15 mouse cellular contexts compared by ENCODE assay signal in genomic region chr8:117022297-117022993, GRCm38 (mm10). TPM values are rescaled to one million over a fixed set of nuclear protein-coding genes. Genes with fewer than 3 reads are reported as not detected.
DNase-seq lines count a peak whose midpoint lies in the region; ATAC-seq and TF ChIP-seq lines count a peak whose summit lies in the region.
"Had no signal": no experiment of that assay in that cellular context is flagged by ENCODE, and none has a peak within 500 bp of the region (broad histone marks: within the 10 kb centered on the region; RNA-seq: fewer than 3 reads in every experiment).

No protein-coding gene starts in this region.

- 0 out of 2 replicates have a peak, but pooled peaks cover 3% of the 10 kb centered on the region for H3K4me1 ChIP-seq in heart, postnatal 0 days (ENCODE audit: control insufficient read depth, insufficient read depth)
- H3K4me1 ChIP-seq in MEL (ENCODE audit: control insufficient read depth in 1 of 2, insufficient read depth in 2 of 2, low read length in 2 of 2) = peaks cover 0 to 8% of the 10 kb centered on the region in 2 experiments; a peak in 2 of 4 replicates
- H3K4me1 ChIP-seq in hindbrain, embryonic 12.5 days = no peaks in the 10 kb centered on the region

- H3K9ac ChIP-seq in heart, postnatal 0 days (replicated peaks; ENCODE audit: low read depth, low read length) = no peak overlapping the region
- H3K9ac ChIP-seq in MEL (ENCODE audit: control insufficient read depth, low read depth, low read length, poor library complexity, severe bottlenecking) = no peak overlapping the region
- H3K9ac ChIP-seq in hindbrain, embryonic 12.5 days = no peak overlapping the region

- ATAC-seq in heart, postnatal 0 days (ENCODE audit: insufficient read depth, low read depth) = no peak
- no peak for ATAC-seq in hindbrain, embryonic 12.5 days (ENCODE audit: low FRiP score)

- H3K4me2 ChIP-seq in heart, postnatal 0 days (ENCODE audit: low read depth, low read length) = no peak overlapping the region
- H3K4me2 ChIP-seq in hindbrain, embryonic 12.5 days (replicated peaks) = no peak overlapping the region

- no peak overlapping the region for H3K27ac ChIP-seq in heart, postnatal 0 days (ENCODE audit: low read depth)
- H3K27ac ChIP-seq in layer of hippocampus, adult 2 months = no peak overlapping the region
- no peak overlapping the region for H3K27ac ChIP-seq in MEL (ENCODE audit: control insufficient read depth, low read depth, low read length)
- no peak overlapping the region for H3K27ac ChIP-seq in hindbrain, embryonic 12.5 days

- peak; percentile 27 for TF ChIP-seq RAD21 in MEL (IDR thresholded peaks at IDR 0.05; ENCODE audit: low read depth, low read length)

- WGBS in heart, postnatal 0 days = 59% methylated on average over 1 of the region's 1 CpGs
- 76% methylated on average over 1 of the region's 1 CpGs for WGBS in hindbrain, embryonic 12.5 days

- H3K36me3 ChIP-seq in heart, postnatal 0 days (replicated peaks; ENCODE audit: control insufficient read depth, insufficient read depth, low read length) = no peaks in the 10 kb centered on the region
- H3K36me3 ChIP-seq in MEL (ENCODE audit: control insufficient read depth in 1 of 2, insufficient read depth in 2 of 2, low read length in 2 of 2) = no peaks in the 10 kb centered on the region; a peak in 1 of 4 replicates
- H3K36me3 ChIP-seq in hindbrain, embryonic 12.5 days = no peaks in the 10 kb centered on the region

- no peaks in the 10 kb centered on the region for H3K79me2 ChIP-seq in MEL (ENCODE audit: control insufficient read depth, insufficient read depth, low read length, poor library complexity)

- no peak for TF ChIP-seq POLR2A in MEL (IDR thresholded peaks at IDR 0.05; ENCODE audit: control insufficient read depth in 1 of 2, insufficient read depth in 1 of 2, low read depth in 1 of 2, low read length in 2 of 2, poor library complexity in 1 of 2)

- no peak for TF ChIP-seq EP300 in heart, postnatal 0 days (IDR thresholded peaks at IDR 0.05; ENCODE audit: low read depth)
- TF ChIP-seq EP300 in MEL (IDR thresholded peaks at IDR 0.05; ENCODE audit: low read depth in 1 of 2, low read length in 2 of 2) = no peak

- no peak overlapping the region for H3K4me3 ChIP-seq in heart, postnatal 0 days (ENCODE audit: low read depth, low read length)
- no peak overlapping the region for H3K4me3 ChIP-seq in layer of hippocampus, adult 2 months
- no peak overlapping the region for H3K4me3 ChIP-seq in MEL (ENCODE audit: control insufficient read depth in 1 of 2, insufficient read depth in 1 of 2, low read depth in 2 of 2, low read length in 2 of 2)
- no peak overlapping the region for H3K4me3 ChIP-seq in hindbrain, embryonic 12.5 days
- H3K4me3 ChIP-seq: megakaryocyte, embryonic 14.5 days; myocyte had no signal

- no peak for DNase-seq in heart, postnatal 0 days (ENCODE audit: low spot score)
- DNase-seq in heart, adult 9 months (ENCODE audit: low spot score in 2 of 2) = no peak
- DNase-seq in layer of hippocampus, adult 2 months (ENCODE audit: low spot score in 2 of 2) = peak in 1 of 2 experiments; percentile 10
- DNase-seq in layer of hippocampus, postnatal 36 days = no peak
- DNase-seq in MEL (ENCODE audit: low read depth, low spot score) = peak; percentile 21
- peak; percentile 18 to 52 for DNase-seq in lung, postnatal 4 days
- no peak for DNase-seq in embryo, embryonic 10.5 days (ENCODE audit: low spot score)
- DNase-seq: cerebellum, adult 11 months had no signal

- peak; percentile 22; the same call in 1 of the 2 replicates for TF ChIP-seq CTCF in heart, postnatal 0 days (IDR thresholded peaks at IDR 0.05; ENCODE audit: low read depth)
- peak; percentile 66 for TF ChIP-seq CTCF in layer of hippocampus, adult 2 months (conservative IDR thresholded peaks at IDR 0.05)
- peak in 1 of 3 experiments; percentile 37; a peak in 2 of 6 replicates for TF ChIP-seq CTCF in MEL (IDR thresholded peaks at IDR 0.05 in 2 of 3, conservative IDR thresholded peaks at IDR 0.05 in 1 of 3; ENCODE audit: control insufficient read depth in 1 of 3, insufficient read depth in 1 of 3, low read depth in 2 of 3, low read length in 3 of 3, poor library complexity in 1 of 3, severe bottlenecking in 1 of 3)

- H3K27me3 ChIP-seq in heart, postnatal 0 days (ENCODE audit: control insufficient read depth, insufficient read depth, low read length) = no peaks in the 10 kb centered on the region
- no peaks in the 10 kb centered on the region for H3K27me3 ChIP-seq in MEL (ENCODE audit: control insufficient read depth in 1 of 2, insufficient read depth in 2 of 2, low read length in 2 of 2)
- no peaks in the 10 kb centered on the region for H3K27me3 ChIP-seq in hindbrain, embryonic 12.5 days

- no peaks in the 10 kb centered on the region for H3K9me3 ChIP-seq in heart, postnatal 0 days (replicated peaks; ENCODE audit: control insufficient read depth, low read length)
- H3K9me3 ChIP-seq in MEL (replicated peaks; ENCODE audit: insufficient read depth, low read length) = no peaks in the 10 kb centered on the region
- no peaks in the 10 kb centered on the region for H3K9me3 ChIP-seq in hindbrain, embryonic 12.5 days (replicated peaks)
- H3K9me3 ChIP-seq: megakaryocyte, embryonic 14.5 days had no signal

TF ChIP-seq in MEL, 35 proteins besides CTCF, POLR2A, EP300 and RAD21:
- TF ChIP-seq MAZ (IDR thresholded peaks at IDR 0.05; ENCODE audit: low read depth, low read length) (no peak), KAT2A (conservative IDR thresholded peaks at IDR 0.05; ENCODE audit: low read depth, low read length) (no peak), SMC3 (IDR thresholded peaks at IDR 0.05; ENCODE audit: low read depth, low read length) (peak; percentile 21; the same call in 1 of the 2 replicates), ZNF384 (IDR thresholded peaks at IDR 0.05; ENCODE audit: low read depth, low read length) (peak; percentile 30; the same call in 1 of the 2 replicates)

RNA-seq across cellular contexts. Expression of gene Gcsh, which starts 29.1 kb away (rescaled TPM):
- total RNA-seq in heart, postnatal 0 days (2014; rRNA removed; ENCODE audit: low replicate concordance) = 24.2 and 29.9 TPM in 2 replicates
- 69.3 and 71.1 TPM in 2 replicates for polyA plus RNA-seq in heart, postnatal 0 days (2015; fragmentation: Nextera tagmentation; extraction: Ambion mirVana)
- total RNA-seq in layer of hippocampus, adult 2 months (2021) = 10 to 100 TPM; 39.9 to 42.9 TPM
- total RNA-seq in layer of hippocampus, postnatal 36 days (2021) = 10 to 100 TPM; 40.3 to 46.2 TPM
- 118 and 137 TPM in 2 replicates for total RNA-seq in MEL (2012; rRNA removed)
- polyA plus RNA-seq in MEL (2012; ENCODE audit: insufficient read depth in 1 of 2, insufficient read length in 2 of 2, low read depth in 1 of 2, low replicate concordance in 2 of 2, missing spikeins in 1 of 2) = 10 to 100 TPM in 1 of 2 experiments, not detected in 1; 77.1 TPM
- polyA plus RNA-seq in hindbrain, embryonic 12.5 days (2016; fragmentation: Nextera tagmentation; extraction: Ambion mirVana) = 95.3 and 98.7 TPM in 2 replicates

RNA-seq across cellular contexts. Expression of gene 1700030J22Rik, which starts 43.7 kb away (rescaled TPM):
- total RNA-seq in heart, postnatal 0 days (2014; rRNA removed; ENCODE audit: low replicate concordance) = 2.7 TPM in 1 of 2 replicates, not detected in the other
- polyA plus RNA-seq in heart, postnatal 0 days (2015; fragmentation: Nextera tagmentation; extraction: Ambion mirVana) = 0.26 and 0.33 TPM in 2 replicates
- 1 to 10 TPM; 6.9 to 7.5 TPM for total RNA-seq in layer of hippocampus, adult 2 months (2021)
- 1 to 10 TPM; 8.0 TPM for total RNA-seq in layer of hippocampus, postnatal 36 days (2021)
- 0.15 and 0.16 TPM in 2 replicates for total RNA-seq in MEL (2012; rRNA removed)
- under 1 TPM in 1 of 2 experiments, not detected in 1; 0.38 TPM for polyA plus RNA-seq in MEL (2012; ENCODE audit: insufficient read depth in 1 of 2, insufficient read length in 2 of 2, low read depth in 1 of 2, low replicate concordance in 2 of 2, missing spikeins in 1 of 2)
- polyA plus RNA-seq in hindbrain, embryonic 12.5 days (2016; fragmentation: Nextera tagmentation; extraction: Ambion mirVana) = 6.1 and 6.7 TPM in 2 replicates

RNA-seq across cellular contexts. Expression of gene Pkd1l2, which starts 59.8 kb away (rescaled TPM):
- total RNA-seq in heart, postnatal 0 days (2014; rRNA removed; ENCODE audit: low replicate concordance) = not detected in 2 replicates
- 0.01 TPM in 1 of 2 replicates, not detected in the other for polyA plus RNA-seq in heart, postnatal 0 days (2015; fragmentation: Nextera tagmentation; extraction: Ambion mirVana)
- total RNA-seq in layer of hippocampus, adult 2 months (2021) = under 1 TPM in 1 of 2 experiments, not detected in 1; 0.10 TPM
- under 1 TPM in 1 of 2 experiments, not detected in 1; 0.05 TPM for total RNA-seq in layer of hippocampus, postnatal 36 days (2021)
- total RNA-seq in MEL (2012; rRNA removed) = 0.92 and 1.5 TPM in 2 replicates
- under 1 TPM in 1 of 2 experiments, not detected in 1; 0.86 TPM for polyA plus RNA-seq in MEL (2012; ENCODE audit: insufficient read depth in 1 of 2, insufficient read length in 2 of 2, low read depth in 1 of 2, low replicate concordance in 2 of 2, missing spikeins in 1 of 2)
- not detected in 2 replicates for polyA plus RNA-seq in hindbrain, embryonic 12.5 days (2016; fragmentation: Nextera tagmentation; extraction: Ambion mirVana)
- total RNA-seq: left cerebral cortex, postnatal 14 days; liver, adult 2 months had no signal
- polyA plus RNA-seq: heart, embryonic 16.5 days; intestine, embryonic 14.5 days; liver, adult 2 months had no signal

Comparison
In these comparisons a context has a peak if more than half of its experiments do, and no peak if none do; other contexts are left out.
1. DNase-seq: peak in MEL (single experiment) and lung, postnatal 4 days (2 of 2); none in heart, postnatal 0 days (single experiment), heart, adult 9 months (0 of 2), layer of hippocampus, postnatal 36 days (0 of 2) and embryo, embryonic 10.5 days (single experiment).